In the genomic region with DNA sequence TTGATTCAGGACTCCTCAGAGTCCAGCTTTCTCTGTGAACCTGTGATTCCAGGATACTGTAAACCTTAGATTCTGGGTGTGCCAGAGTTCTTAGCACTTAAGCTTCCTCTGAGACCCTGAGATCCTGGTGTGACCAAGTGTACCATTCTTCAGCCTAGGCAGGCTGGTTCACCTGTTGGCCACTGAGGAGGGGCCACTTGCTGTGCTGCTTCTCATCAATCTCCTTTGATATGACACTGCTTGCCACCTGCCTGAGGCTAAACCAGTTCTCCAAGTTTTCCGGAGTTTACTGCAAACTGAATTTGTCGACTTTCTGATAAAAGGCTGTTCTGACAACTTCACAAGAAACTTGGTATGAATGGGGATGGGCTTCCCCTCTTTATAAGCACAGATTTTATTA, we compare ENCODE assay signal across 32 mouse cellular contexts. TPM values are rescaled to one million over a fixed set of nuclear protein-coding genes. Genes with fewer than 3 reads are reported as not detected.
DNase-seq lines count a peak whose midpoint lies in the region; ATAC-seq and TF ChIP-seq lines count a peak whose summit lies in the region.
"Had no signal": no experiment of that assay in that cellular context is flagged by ENCODE, and none has a peak within 500 bp of the region (broad histone marks: within the 10 kb centered on the region; RNA-seq: fewer than 3 reads in every experiment).

No protein-coding gene starts in this region.

- no peaks in the 10 kb centered on the region for H3K27me3 ChIP-seq in embryonic facial prominence, embryonic 14.5 days (replicated peaks; ENCODE audit: control insufficient read depth, insufficient read depth, low read length)
- H3K27me3 ChIP-seq in embryonic facial prominence, embryonic 10.5 days (replicated peaks; ENCODE audit: low read depth, poor library complexity, severe bottlenecking), result no peaks in the 10 kb centered on the region
- no peaks in the 10 kb centered on the region for H3K27me3 ChIP-seq in intestine, embryonic 15.5 days (replicated peaks)
- H3K27me3 ChIP-seq in stomach, embryonic 15.5 days (replicated peaks), result no peaks in the 10 kb centered on the region
- H3K27me3 ChIP-seq in lung, postnatal 0 days (replicated peaks; ENCODE audit: insufficient read depth, low read length), result no peaks in the 10 kb centered on the region
- H3K27me3 ChIP-seq: embryonic facial prominence, embryonic 15.5 days; heart, embryonic 12.5 days; heart, embryonic 15.5 days; hindbrain, embryonic 13.5 days had no signal

- no peaks in the 10 kb centered on the region for H3K36me3 ChIP-seq in embryonic facial prominence, embryonic 14.5 days (ENCODE audit: control insufficient read depth, insufficient read depth, low read length)
- H3K36me3 ChIP-seq in embryonic facial prominence, embryonic 10.5 days (replicated peaks), result no peaks in the 10 kb centered on the region
- no peaks in the 10 kb centered on the region for H3K36me3 ChIP-seq in intestine, embryonic 15.5 days
- no peaks in the 10 kb centered on the region for H3K36me3 ChIP-seq in stomach, embryonic 15.5 days
- no peaks in the 10 kb centered on the region for H3K36me3 ChIP-seq in lung, postnatal 0 days (ENCODE audit: insufficient read depth, low read length)
- H3K36me3 ChIP-seq: embryonic facial prominence, embryonic 15.5 days; heart, embryonic 12.5 days; heart, embryonic 15.5 days; hindbrain, embryonic 10.5 days; hindbrain, embryonic 13.5 days had no signal

- 52% methylated on average over 2 of the region's 2 CpGs for WGBS in embryonic facial prominence, embryonic 14.5 days
- WGBS in embryonic facial prominence, embryonic 10.5 days, result 66% methylated on average over 2 of the region's 2 CpGs
- WGBS in intestine, embryonic 15.5 days, result 57% methylated on average over 2 of the region's 2 CpGs
- 55% methylated on average over 2 of the region's 2 CpGs for WGBS in stomach, embryonic 15.5 days
- 35% methylated on average over 2 of the region's 2 CpGs for WGBS in lung, postnatal 0 days

- no peaks in the 10 kb centered on the region for H3K4me1 ChIP-seq in embryonic facial prominence, embryonic 14.5 days (ENCODE audit: control insufficient read depth, insufficient read depth, low read length)
- no peaks in the 10 kb centered on the region for H3K4me1 ChIP-seq in embryonic facial prominence, embryonic 10.5 days
- no peaks in the 10 kb centered on the region for H3K4me1 ChIP-seq in intestine, embryonic 15.5 days (replicated peaks)
- H3K4me1 ChIP-seq in stomach, embryonic 15.5 days, result no peaks in the 10 kb centered on the region
- H3K4me1 ChIP-seq in lung, postnatal 0 days (ENCODE audit: insufficient read depth, low read depth, low read length), result no peaks in the 10 kb centered on the region
- H3K4me1 ChIP-seq: embryonic facial prominence, embryonic 15.5 days; heart, embryonic 12.5 days; heart, embryonic 15.5 days; hindbrain, embryonic 10.5 days; hindbrain, embryonic 13.5 days had no signal

- no peak for TF ChIP-seq EP300 in lung, postnatal 0 days (IDR thresholded peaks at IDR 0.05)

- TF ChIP-seq CTCF in lung, postnatal 0 days (IDR thresholded peaks at IDR 0.05), result no peak

- H3K27ac ChIP-seq in embryonic facial prominence, embryonic 14.5 days (replicated peaks; ENCODE audit: low read depth, low read length), result no peak overlapping the region
- H3K27ac ChIP-seq in embryonic facial prominence, embryonic 10.5 days (replicated peaks), result no peak overlapping the region
- no peak overlapping the region for H3K27ac ChIP-seq in intestine, embryonic 15.5 days
- no peak overlapping the region for H3K27ac ChIP-seq in stomach, embryonic 15.5 days
- no peak overlapping the region for H3K27ac ChIP-seq in lung, postnatal 0 days (ENCODE audit: low read length)
- H3K27ac ChIP-seq: embryonic facial prominence, embryonic 15.5 days; gastrocnemius, adult 2 months; heart, embryonic 15.5 days; hindbrain, embryonic 10.5 days; hindbrain, embryonic 13.5 days had no signal

- no peak overlapping the region for H3K4me3 ChIP-seq in embryonic facial prominence, embryonic 14.5 days (ENCODE audit: low read depth, low read length)
- no peak overlapping the region for H3K4me3 ChIP-seq in embryonic facial prominence, embryonic 10.5 days
- H3K4me3 ChIP-seq in intestine, embryonic 15.5 days (replicated peaks), result no peak overlapping the region
- H3K4me3 ChIP-seq in stomach, embryonic 15.5 days (replicated peaks), result no peak overlapping the region
- H3K4me3 ChIP-seq in lung, postnatal 0 days (ENCODE audit: low read depth, low read length), result no peak overlapping the region
- H3K4me3 ChIP-seq: embryonic facial prominence, embryonic 15.5 days; gastrocnemius, adult 2 months; heart, embryonic 12.5 days; heart, embryonic 15.5 days; hindbrain, embryonic 10.5 days; hindbrain, embryonic 13.5 days had no signal

- no peak overlapping the region for H3K9ac ChIP-seq in embryonic facial prominence, embryonic 14.5 days (ENCODE audit: low read depth, low read length)
- H3K9ac ChIP-seq in intestine, embryonic 15.5 days, result no peak overlapping the region
- no peak overlapping the region for H3K9ac ChIP-seq in stomach, embryonic 15.5 days
- H3K9ac ChIP-seq in lung, postnatal 0 days (replicated peaks; ENCODE audit: low read depth), result no peak overlapping the region
- H3K9ac ChIP-seq: embryonic facial prominence, embryonic 15.5 days; forebrain, postnatal 0 days; heart, embryonic 12.5 days; heart, embryonic 15.5 days; hindbrain, embryonic 13.5 days had no signal

- DNase-seq in embryonic facial prominence, embryonic 14.5 days (ENCODE audit: low spot score), result peak; percentile 14
- DNase-seq in embryonic facial prominence, embryonic 10.5 days (ENCODE audit: low spot score), result no peak
- no peak for DNase-seq in lung, postnatal 0 days (ENCODE audit: low spot score)
- DNase-seq in lung, adult 18-20 months, result no peak
- DNase-seq: adrenal gland, adult 8-10 months; adrenal gland, postnatal 25 days; cerebellum, adult 11-12 months; cerebellum, adult 8-10 months; cerebellum, postnatal 10 days; cerebellum, postnatal 36 days; embryo, embryonic 11 days; forebrain, postnatal 0 days; gastrocnemius, adult 2 months; gastrocnemius, postnatal 25 days; heart, adult 18-20 months; heart, postnatal 10 days; heart, postnatal 36 days had no signal

- no peak overlapping the region for H3K4me2 ChIP-seq in embryonic facial prominence, embryonic 14.5 days (ENCODE audit: low read depth, low read length)
- H3K4me2 ChIP-seq in intestine, embryonic 15.5 days (replicated peaks), result no peak overlapping the region
- H3K4me2 ChIP-seq in stomach, embryonic 15.5 days, result no peak overlapping the region
- no peak overlapping the region for H3K4me2 ChIP-seq in lung, postnatal 0 days (replicated peaks; ENCODE audit: low read depth, low read length)
- H3K4me2 ChIP-seq: embryonic facial prominence, embryonic 15.5 days; heart, embryonic 12.5 days; heart, embryonic 15.5 days; hindbrain, embryonic 13.5 days had no signal

- no peak for ATAC-seq in embryonic facial prominence, embryonic 14.5 days (ENCODE audit: low read depth)
- ATAC-seq in intestine, embryonic 15.5 days, result peak; percentile 62; the same call in 1 of the 2 replicates
- peak; percentile 82 for ATAC-seq in stomach, embryonic 15.5 days (ENCODE audit: insufficient read depth, low FRiP score, low read depth)
- ATAC-seq in lung, postnatal 0 days, result no peak
- ATAC-seq: activated CD4-positive, CD25-positive, alpha-beta regulatory T cell, adult 4 months; forebrain, embryonic 14.5 days; forebrain, postnatal 0 days; hindbrain, embryonic 16.5 days had no signal

- H3K9me3 ChIP-seq in embryonic facial prominence, embryonic 14.5 days (ENCODE audit: control insufficient read depth, low read length), result no peaks in the 10 kb centered on the region
- H3K9me3 ChIP-seq in embryonic facial prominence, embryonic 10.5 days, result peaks cover 5% of the 10 kb centered on the region; the same call in 1 of the 2 replicates
- H3K9me3 ChIP-seq in intestine, embryonic 15.5 days, result no peaks in the 10 kb centered on the region
- H3K9me3 ChIP-seq in stomach, embryonic 15.5 days, result no peaks in the 10 kb centered on the region
- H3K9me3 ChIP-seq in lung, postnatal 0 days (ENCODE audit: low read length), result no peaks in the 10 kb centered on the region
- H3K9me3 ChIP-seq: embryonic facial prominence, embryonic 15.5 days; heart, embryonic 15.5 days had no signal

RNA-seq across cellular contexts. Expression of gene Acnat2, which starts 50.9 kb away (rescaled TPM):
- polyA plus RNA-seq in embryonic facial prominence, embryonic 14.5 days (2014; fragmentation: Nextera tagmentation; extraction: Ambion mirVana), result not detected in 2 replicates
- not detected in 2 replicates for polyA plus RNA-seq in embryonic facial prominence, embryonic 10.5 days (2016; fragmentation: Nextera tagmentation; extraction: Ambion mirVana)
- polyA plus RNA-seq in intestine, embryonic 15.5 days (2015; fragmentation: Nextera tagmentation; extraction: Ambion mirVana), result 0.23 TPM in 1 of 2 replicates, not detected in the other
- polyA plus RNA-seq in stomach, embryonic 15.5 days (2015; fragmentation: Nextera tagmentation; extraction: Ambion mirVana), result 0.23 TPM in 1 of 2 replicates, not detected in the other
- polyA plus RNA-seq in lung, postnatal 0 days (2015; fragmentation: Nextera tagmentation; extraction: Ambion mirVana), result not detected in 2 replicates
- polyA plus RNA-seq: activated CD4-positive, CD25-positive, alpha-beta regulatory T cell, adult 4 months; brain, embryonic 14.5 days; cortical plate, adult 2 months; embryonic facial prominence, embryonic 11.5 days; embryonic facial prominence, embryonic 15.5 days; forebrain, embryonic 11.5 days; forebrain, embryonic 14.5 days; forebrain, postnatal 0 days; frontal cortex, adult 2 months; heart, embryonic 12.5 days; heart, embryonic 15.5 days; hindbrain, embryonic 10.5 days; hindbrain, embryonic 13.5 days; hindbrain, embryonic 16.5 days had no signal

Comparison
In these comparisons a context has a peak if more than half of its experiments do, and no peak if none do; other contexts are left out.
1. ATAC-seq: peak in intestine, embryonic 15.5 days (single experiment) and stomach, embryonic 15.5 days (single experiment); none in embryonic facial prominence, embryonic 14.5 days (single experiment) and lung, postnatal 0 days (single experiment).